Mouse (Mus musculus) heart, adult 9 months (tissue): Measurements from ENCODE around the gene Pik3r5.
A peak's percentile ranks its signal among the peaks of the same experiment; 100 is the strongest.

Experiments
- DNase-seq, 2 experiments: peaks; one replicate each; pipeline ENCODE4 v3.0.0; 2022; ENCODE audit warnings: low spot score in 2 of 2

Pik3r5 gene

DNA sequence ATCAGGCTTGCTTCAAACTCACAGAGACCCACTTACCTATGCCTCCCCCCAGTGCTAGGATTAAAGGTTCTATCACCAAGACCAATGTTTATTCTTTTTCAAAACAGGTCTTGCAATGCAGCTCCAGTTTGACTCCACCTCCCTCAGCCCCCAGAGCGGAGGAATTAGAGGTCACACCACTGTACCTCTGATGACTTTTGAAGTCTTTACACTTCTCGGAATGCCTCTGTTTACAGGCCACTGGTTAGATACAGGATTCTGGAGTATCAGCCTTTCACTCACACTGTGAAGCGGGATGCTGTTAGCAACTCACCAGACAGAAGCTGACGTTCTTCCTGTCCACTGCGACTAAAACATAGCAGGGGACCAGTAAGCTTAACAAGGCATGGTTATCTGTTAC is 30.5 kb upstream of the Pik3r5 start:
- no peak for DNase-seq

DNA sequence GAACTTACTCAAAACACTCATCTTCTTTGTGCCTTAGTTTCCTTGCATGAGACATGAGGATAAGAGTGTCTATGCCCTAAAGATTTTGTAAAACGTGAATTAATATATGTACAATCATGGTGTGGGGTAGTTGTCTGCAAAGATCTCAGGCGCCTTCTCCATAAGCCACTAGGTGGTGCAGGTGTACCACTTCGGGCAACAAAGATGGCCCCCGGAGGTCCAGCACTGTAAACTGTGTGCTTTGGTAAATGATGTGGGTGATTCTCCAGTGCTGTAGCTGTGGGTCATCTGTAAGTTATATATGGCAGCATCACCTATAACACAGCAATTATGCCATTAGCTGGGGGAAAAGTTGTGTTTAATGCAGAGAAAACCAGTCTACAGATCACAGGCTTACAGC is 27.7 kb upstream of the Pik3r5 start:
- no peak for DNase-seq

- DNase-seq = no peak
Observed at GRCm38 (mm10) chr11:68405576-68405975, 26.3 kb upstream of the Pik3r5 start.

GRCm38 (mm10) chr11:68407266-68407926 is 24.5 kb upstream of the Pik3r5 start:
- no peak for DNase-seq

DNA sequence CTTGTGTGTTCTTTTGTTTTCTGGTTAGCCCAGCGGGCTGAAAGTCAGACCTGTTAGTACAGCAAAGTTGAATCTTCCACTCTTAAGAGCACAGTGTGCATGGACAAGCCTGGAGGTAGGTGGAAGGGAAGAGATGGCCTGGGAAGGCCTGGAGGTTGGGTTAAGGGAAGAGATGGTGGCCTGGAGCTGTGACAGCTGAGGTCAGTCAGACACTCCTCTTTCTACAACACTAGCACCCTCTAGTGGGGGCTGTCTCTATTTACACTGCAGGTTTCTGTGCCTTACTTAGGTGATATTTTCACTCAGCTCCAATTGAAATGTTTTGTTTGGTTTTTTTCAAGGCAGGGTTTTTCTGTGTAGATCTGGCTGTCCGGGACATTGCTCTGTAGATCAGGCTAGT is 23.8 kb upstream of the Pik3r5 start:
- peak in 1 of 2 experiments; percentile 73 for DNase-seq

DNA sequence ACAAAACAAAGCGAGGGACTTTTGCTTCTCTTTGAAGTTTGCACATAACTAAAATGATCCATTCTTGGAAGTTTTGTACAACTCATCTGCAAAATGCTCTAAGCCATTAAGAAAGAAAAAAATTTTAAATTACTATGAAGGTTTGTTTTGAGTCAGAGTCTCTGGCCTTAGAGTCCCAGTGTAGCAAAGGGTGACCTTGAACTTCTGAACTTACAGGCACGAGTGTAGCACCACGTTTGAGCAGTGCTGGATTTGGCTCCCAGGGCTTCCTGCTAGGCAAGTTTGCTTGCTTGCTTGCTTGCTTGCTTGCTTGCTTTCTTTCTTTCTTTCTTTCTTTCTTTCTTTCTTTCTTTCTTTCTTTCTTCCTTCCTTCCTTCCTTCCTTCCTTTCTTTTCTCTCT is 14.9 kb upstream of the Pik3r5 start:
- DNase-seq = no peak

- DNase-seq = peak in 1 of 2 experiments; percentile 37
Observed at GRCm38 (mm10) chr11:68417831-68418230, 14.1 kb upstream of the Pik3r5 start.

DNA sequence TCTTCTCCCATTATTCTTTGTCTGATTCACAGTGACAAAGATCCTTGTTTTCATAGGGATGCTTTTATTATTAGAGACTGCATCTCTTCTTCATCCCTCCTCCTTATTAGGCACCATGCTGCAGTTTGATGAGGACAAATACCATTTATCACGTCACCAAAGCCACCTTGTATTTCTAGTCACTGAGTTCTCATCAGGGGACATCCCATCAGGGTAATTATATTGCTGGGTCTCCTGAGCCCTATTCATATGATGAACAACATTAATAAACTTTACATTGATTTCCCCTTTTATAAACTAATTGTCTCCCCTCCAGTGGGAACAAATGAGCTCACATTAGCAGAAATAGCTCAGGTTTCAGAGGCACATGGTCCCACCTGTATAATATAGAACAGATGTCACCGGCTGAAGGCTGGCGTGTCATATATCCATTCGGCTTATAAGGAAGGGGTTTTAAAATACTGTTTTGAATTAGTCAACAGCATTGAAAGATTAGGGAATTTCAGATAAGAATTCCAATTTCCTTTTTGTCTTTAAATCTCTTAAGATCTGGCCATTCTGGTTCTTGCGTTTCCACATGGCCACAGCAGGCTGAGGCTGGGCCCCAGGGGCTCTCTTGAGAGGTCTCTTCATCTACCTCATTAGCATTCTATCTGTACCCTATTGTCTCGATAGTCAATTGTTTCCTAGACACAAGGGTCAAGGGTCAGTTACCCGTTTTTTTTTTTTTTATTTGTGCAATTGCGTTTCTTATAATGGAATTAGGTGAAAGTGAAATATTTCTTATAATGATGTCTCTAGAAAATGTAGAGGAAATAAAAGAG is 6.2 kb upstream of the Pik3r5 start:
- no peak for DNase-seq

DNA sequence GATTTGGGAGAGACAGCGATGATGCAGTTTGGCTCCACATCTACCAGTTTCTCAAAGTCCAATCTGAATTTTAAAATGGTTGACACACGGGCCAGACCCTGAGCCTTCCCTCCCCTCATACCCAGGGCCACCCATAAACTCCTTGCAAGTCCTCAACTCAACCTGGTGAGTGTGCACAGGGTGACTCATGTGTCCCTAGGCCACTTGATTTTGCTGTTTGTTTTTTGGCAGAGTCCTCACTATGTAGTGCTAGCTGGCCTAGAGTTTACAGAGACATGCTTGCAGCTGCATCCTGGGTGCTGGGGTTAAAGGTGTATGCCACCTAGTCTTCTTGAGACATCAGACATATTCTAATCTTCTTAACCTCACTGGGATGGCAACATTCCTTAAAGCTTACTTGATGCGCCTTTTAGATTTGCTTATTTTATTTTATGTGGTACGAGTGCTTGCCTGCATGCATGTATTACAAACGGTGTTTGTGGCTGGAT is 4.8 kb upstream of the Pik3r5 start:
- no peak for DNase-seq

DNA sequence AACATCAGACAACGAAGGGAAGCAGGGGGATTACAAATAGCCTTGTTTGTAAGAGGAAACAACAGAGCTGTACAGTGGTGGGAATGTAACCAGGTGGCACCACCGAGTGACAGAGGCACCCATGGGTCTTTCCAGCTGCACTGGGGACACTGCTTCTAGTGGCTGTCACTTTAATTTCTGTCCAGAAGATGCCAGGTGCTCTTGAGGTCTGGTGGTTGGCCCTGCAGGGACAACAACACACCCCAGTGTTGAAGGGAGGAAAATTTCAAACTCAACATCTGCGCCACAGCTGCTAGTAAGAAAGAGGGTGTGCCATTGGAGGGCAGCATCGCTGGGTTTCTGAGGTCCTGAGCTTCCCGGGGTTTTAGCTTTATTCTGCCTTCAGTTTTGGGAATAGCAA is 1.3 kb upstream of the Pik3r5 start:
- no peak for DNase-seq

GRCm38 (mm10) chr11:68432361-68433021 is 570 bp downstream of the Pik3r5 start:
- no peak for DNase-seq

DNA sequence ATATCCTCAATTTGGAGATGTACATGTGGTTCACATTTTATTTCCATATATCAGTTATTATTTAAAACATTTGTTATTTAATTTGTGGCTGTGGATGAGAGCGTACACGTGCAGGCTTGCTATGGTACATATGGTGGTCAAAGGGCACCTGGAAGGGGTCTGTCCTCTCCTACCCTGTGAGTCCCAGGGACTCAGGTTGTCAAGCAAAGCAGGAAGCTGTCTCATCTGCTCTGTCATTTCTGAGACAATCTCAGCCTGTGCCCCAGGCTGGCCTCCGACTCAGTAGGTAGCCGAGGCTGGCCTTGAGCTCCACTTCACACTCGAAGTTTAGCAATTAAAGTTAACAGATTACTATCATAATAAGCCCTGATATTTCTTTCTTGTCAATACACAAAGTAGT is 1.6 kb downstream of the Pik3r5 start:
- no peak for DNase-seq

GRCm38 (mm10) chr11:68434697-68435096 is 2.8 kb downstream of the Pik3r5 start:
- DNase-seq = no peak

- DNase-seq = no peak
Observed at GRCm38 (mm10) chr11:68435601-68436000, 3.7 kb downstream of the Pik3r5 start.

DNA sequence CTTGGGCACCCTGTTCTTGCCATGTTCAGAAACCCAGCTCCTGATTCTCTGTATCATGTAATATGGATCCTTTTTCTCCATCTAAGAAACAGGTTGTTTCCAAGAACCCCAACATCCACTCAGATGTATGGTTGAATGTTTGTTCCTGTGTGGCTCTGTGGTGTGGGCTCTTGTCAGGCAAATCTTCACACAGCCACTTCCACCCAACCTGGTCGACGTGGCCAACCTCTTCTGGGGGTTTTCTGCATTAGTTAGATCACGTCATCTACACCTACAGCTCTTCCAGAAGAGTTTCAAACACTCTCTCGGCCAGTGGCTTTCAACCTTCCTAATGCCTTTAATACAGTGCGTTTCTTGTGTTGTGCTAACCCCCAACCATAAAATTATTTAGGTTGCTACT is 4.5 kb downstream of the Pik3r5 start:
- DNase-seq = no peak

DNA sequence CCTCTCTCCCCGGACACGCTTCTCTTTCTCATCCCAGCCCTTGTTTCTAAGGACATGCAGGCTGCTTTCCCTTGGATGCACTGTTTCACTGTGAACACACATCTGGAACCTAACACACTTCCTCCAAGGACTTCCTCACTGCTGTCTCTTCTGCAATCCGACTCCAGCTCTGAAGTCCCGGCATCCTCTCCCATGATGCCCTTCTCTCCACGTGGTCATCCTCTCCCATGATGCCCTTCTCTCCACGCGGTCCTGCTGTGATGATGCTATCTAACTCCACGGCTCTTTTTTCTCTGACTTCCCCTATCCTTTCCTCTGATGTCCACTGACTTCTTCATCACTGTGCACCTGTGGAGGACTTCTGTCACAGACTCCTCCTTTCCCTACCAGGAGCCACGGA is 8.2 kb downstream of the Pik3r5 start:
- no peak for DNase-seq

DNA sequence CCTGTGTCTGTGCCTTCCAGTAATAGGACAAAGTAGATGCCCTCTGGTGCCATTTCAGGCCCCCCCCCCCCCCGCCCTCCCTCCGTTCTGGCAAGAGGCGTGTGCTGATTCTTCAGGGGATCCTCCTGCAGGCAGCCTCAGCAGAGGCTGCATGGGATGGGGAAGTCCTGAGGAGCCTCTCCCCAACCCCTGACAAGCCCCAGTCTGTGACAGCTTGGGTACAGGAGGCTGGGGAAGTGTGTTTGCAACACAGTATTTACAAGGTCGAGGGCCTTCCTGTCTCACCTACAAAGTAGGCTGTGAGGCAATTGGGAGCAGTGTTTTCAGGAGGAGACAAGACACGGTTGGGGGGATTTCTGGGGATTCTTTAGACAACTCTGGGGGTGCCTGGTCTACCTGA is 9.0 kb downstream of the Pik3r5 start:
- no peak for DNase-seq

DNA sequence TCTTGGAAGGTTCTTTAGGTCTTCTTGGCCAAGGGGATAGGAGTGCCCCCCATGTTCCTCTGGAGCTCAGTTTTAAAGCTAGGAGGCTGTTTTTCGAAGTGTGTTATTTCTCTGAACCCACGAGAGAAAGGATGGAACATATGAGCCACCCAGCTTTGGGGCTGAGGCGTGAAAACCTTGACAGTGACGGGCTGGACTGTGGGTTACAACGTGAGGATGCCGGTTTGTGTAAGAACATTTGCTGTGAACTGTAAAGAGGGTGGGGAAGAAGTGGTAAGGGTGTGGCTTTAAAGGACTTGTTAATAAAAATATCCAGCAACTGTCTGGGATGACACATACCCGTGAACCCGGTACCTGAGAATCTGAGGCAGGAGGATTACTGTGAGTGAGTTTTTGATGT is 10.4 kb downstream of the Pik3r5 start:
- DNase-seq = no peak

- DNase-seq = no peak
Observed at GRCm38 (mm10) chr11:68442983-68443638, 11.2 kb downstream of the Pik3r5 start.

DNA sequence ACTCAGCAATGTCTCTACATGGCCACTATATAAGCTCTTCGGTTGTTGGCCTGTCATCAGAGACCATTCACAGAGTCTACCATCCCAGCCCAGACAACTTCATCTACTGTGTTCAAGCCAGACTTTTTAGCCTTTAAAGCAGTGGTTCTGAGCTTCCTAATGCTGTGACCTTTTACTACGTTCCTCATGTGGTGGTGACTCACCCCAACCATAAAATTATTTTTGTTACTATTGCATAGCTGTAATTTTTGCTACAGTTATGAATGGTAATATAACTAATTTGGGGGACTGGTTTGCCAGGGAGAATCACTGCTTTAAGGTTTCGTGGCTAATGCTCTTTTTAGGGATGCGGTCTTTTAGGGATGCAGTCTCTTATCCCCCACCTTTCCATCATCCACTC is 14.0 kb downstream of the Pik3r5 start:
- DNase-seq = no peak

- no peak for DNase-seq
Observed at GRCm38 (mm10) chr11:68446547-68446946, 14.6 kb downstream of the Pik3r5 start.

DNA sequence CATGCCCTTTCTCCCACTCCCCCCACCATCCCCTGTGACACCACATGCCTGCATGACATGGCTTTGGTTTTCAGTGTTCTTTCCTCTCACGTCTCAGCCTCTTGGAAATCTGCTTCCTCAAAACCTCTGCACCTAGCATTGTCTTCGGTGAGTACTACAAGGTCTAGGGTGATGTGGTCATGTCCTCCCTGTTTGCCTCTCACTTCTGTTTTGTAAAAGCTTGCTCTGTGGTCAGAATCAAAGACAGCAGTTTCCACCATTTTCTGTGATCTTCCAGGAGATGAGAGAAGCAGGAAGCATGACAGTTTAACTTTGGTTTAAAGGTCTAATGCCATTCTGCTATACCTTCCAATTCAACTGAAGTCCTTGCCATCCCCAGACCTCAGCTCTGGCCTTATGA is 15.3 kb downstream of the Pik3r5 start:
- DNase-seq = no peak
